Mouse (Mus musculus): Measurements from ENCODE around the gene Stat2.

- TF ChIP-seq CTCF (IDR thresholded peaks at IDR 0.05) (no peak), POLR2A (IDR thresholded peaks at IDR 0.05; ENCODE audit: insufficient read depth, low read depth, low read length) (no peak)
Observed at GRCm38 (mm10) chr10:128336195-128336594, 65.8 kb downstream of the Stat2 start.
